Mouse (Mus musculus): ENCODE results near the gene Arel1. TPM values are rescaled to one million over a fixed set of nuclear protein-coding genes. Genes with fewer than 3 reads are reported as not detected.

Arel1 gene
- total RNA-seq, 1 experiment, result 31.3 TPM

- H3K9me3 ChIP-seq (ENCODE audit: control insufficient read depth, insufficient read depth, low read depth, low read length), result no peaks in the 10 kb centered on the region
- H3K4me3 ChIP-seq (ENCODE audit: insufficient read depth in 1 of 2, low read depth in 1 of 2, low read length in 2 of 2, poor library complexity in 1 of 2, severe bottlenecking in 1 of 2), result no peak overlapping the region
- no peaks in the 10 kb centered on the region for H3K4me1 ChIP-seq (ENCODE audit: control insufficient read depth in 2 of 2, insufficient read depth in 2 of 2, low read length in 2 of 2, poor library complexity in 1 of 2)
- no peak overlapping the region for H3K9ac ChIP-seq (ENCODE audit: insufficient read depth, low read depth, low read length, poor library complexity, severe bottlenecking)
- H3K36me3 ChIP-seq (ENCODE audit: control insufficient read depth, insufficient read depth, low read length, poor library complexity, severe bottlenecking), result no peaks in the 10 kb centered on the region
- DNase-seq (ENCODE audit: low read depth, low spot score), result no peak
- no peak overlapping the region for H3K27ac ChIP-seq (ENCODE audit: insufficient read depth, low read depth, low read length, poor library complexity, severe bottlenecking)
- TF ChIP-seq ZC3H11A (IDR thresholded peaks at IDR 0.05; ENCODE audit: borderline replicate concordance, low read depth, low read length), result no peak
- no peak for TF ChIP-seq CHD2 (IDR thresholded peaks at IDR 0.05; ENCODE audit: low read depth, low read length)
- no peak for TF ChIP-seq MAFK (IDR thresholded peaks at IDR 0.05; ENCODE audit: insufficient read depth, low read depth, low read length)
- TF ChIP-seq ZNF384 (IDR thresholded peaks at IDR 0.05; ENCODE audit: low read depth, low read length), result no peak
- TF ChIP-seq HCFC1 (IDR thresholded peaks at IDR 0.05; ENCODE audit: borderline replicate concordance, insufficient read depth, low read length), result no peak
- in situ Hi-C loops (cut with MboI; ENCODE audit: low sequenced_read_pairs in 2 of 2, unreplicated experiment in 2 of 2), result no loop called here
Measured at GRCm38 (mm10) chr12:84900317-84900716, 70.4 kb downstream of the Arel1 start.

GRCm38 (mm10) chr12:84897322-84897721 lies 73.4 kb downstream of the Arel1 start:
- no peak for DNase-seq (ENCODE audit: low read depth, low spot score)
- H3K9ac ChIP-seq (ENCODE audit: insufficient read depth, low read depth, low read length, poor library complexity, severe bottlenecking), result no peak overlapping the region
- no peaks in the 10 kb centered on the region for H3K36me3 ChIP-seq (ENCODE audit: control insufficient read depth, insufficient read depth, low read length, poor library complexity, severe bottlenecking)
- H3K4me1 ChIP-seq (ENCODE audit: control insufficient read depth in 2 of 2, insufficient read depth in 2 of 2, low read length in 2 of 2, poor library complexity in 1 of 2), result no peaks in the 10 kb centered on the region
- H3K27ac ChIP-seq (ENCODE audit: insufficient read depth, low read depth, low read length, poor library complexity, severe bottlenecking), result no peak overlapping the region
- TF ChIP-seq ZNF384 (IDR thresholded peaks at IDR 0.05; ENCODE audit: low read depth, low read length), result no peak
- TF ChIP-seq MAFK (IDR thresholded peaks at IDR 0.05; ENCODE audit: insufficient read depth, low read depth, low read length), result no peak
- no peak overlapping the region for H3K4me3 ChIP-seq (ENCODE audit: insufficient read depth in 1 of 2, low read depth in 1 of 2, low read length in 2 of 2, poor library complexity in 1 of 2, severe bottlenecking in 1 of 2)
- H3K9me3 ChIP-seq (ENCODE audit: control insufficient read depth, insufficient read depth, low read depth, low read length), result no peaks in the 10 kb centered on the region
- in situ Hi-C loops (cut with MboI; ENCODE audit: low sequenced_read_pairs in 2 of 2, unreplicated experiment in 2 of 2), result no loop called here

DNA sequence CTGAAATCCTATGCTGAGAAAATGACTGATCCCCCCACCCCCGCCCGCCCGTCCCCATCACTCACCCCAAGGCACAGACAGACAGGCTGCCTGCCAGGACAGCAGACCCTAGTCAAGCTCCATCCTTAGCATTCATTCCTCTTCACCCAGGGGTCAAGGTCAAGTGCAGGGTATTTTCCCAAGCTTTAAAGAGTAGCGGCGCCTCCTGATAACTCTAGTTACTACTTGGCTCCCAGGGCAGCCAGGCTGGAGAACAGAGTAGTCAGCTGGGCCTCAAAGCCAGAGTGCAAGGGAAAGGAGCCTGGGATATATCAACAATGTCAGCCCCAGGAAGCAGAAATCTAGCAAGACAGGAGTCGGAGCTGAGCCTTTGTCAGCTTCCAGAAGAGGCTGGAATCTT lies 74.5 kb downstream of the Arel1 start:
- TF ChIP-seq ZNF384 (IDR thresholded peaks at IDR 0.05; ENCODE audit: low read depth, low read length), result no peak
- no peak for TF ChIP-seq MAFK (IDR thresholded peaks at IDR 0.05; ENCODE audit: insufficient read depth, low read depth, low read length)
- no peak for TF ChIP-seq ZC3H11A (IDR thresholded peaks at IDR 0.05; ENCODE audit: borderline replicate concordance, low read depth, low read length)
- no peak for TF ChIP-seq HCFC1 (IDR thresholded peaks at IDR 0.05; ENCODE audit: borderline replicate concordance, insufficient read depth, low read length)
- no peak for TF ChIP-seq CHD2 (IDR thresholded peaks at IDR 0.05; ENCODE audit: low read depth, low read length)
- no peak for DNase-seq (ENCODE audit: low read depth, low spot score)
- H3K4me1 ChIP-seq (ENCODE audit: control insufficient read depth in 2 of 2, insufficient read depth in 2 of 2, low read length in 2 of 2, poor library complexity in 1 of 2), result no peaks in the 10 kb centered on the region
- no peak overlapping the region for H3K4me3 ChIP-seq (ENCODE audit: insufficient read depth in 1 of 2, low read depth in 1 of 2, low read length in 2 of 2, poor library complexity in 1 of 2, severe bottlenecking in 1 of 2)
- no peak overlapping the region for H3K9ac ChIP-seq (ENCODE audit: insufficient read depth, low read depth, low read length, poor library complexity, severe bottlenecking)
- in situ Hi-C loops (cut with MboI; ENCODE audit: low sequenced_read_pairs in 2 of 2, unreplicated experiment in 2 of 2), result no loop called here
- no peaks in the 10 kb centered on the region for H3K9me3 ChIP-seq (ENCODE audit: control insufficient read depth, insufficient read depth, low read depth, low read length)
- no peaks in the 10 kb centered on the region for H3K36me3 ChIP-seq (ENCODE audit: control insufficient read depth, insufficient read depth, low read length, poor library complexity, severe bottlenecking)
- H3K27ac ChIP-seq (ENCODE audit: insufficient read depth, low read depth, low read length, poor library complexity, severe bottlenecking), result no peak overlapping the region

DNA sequence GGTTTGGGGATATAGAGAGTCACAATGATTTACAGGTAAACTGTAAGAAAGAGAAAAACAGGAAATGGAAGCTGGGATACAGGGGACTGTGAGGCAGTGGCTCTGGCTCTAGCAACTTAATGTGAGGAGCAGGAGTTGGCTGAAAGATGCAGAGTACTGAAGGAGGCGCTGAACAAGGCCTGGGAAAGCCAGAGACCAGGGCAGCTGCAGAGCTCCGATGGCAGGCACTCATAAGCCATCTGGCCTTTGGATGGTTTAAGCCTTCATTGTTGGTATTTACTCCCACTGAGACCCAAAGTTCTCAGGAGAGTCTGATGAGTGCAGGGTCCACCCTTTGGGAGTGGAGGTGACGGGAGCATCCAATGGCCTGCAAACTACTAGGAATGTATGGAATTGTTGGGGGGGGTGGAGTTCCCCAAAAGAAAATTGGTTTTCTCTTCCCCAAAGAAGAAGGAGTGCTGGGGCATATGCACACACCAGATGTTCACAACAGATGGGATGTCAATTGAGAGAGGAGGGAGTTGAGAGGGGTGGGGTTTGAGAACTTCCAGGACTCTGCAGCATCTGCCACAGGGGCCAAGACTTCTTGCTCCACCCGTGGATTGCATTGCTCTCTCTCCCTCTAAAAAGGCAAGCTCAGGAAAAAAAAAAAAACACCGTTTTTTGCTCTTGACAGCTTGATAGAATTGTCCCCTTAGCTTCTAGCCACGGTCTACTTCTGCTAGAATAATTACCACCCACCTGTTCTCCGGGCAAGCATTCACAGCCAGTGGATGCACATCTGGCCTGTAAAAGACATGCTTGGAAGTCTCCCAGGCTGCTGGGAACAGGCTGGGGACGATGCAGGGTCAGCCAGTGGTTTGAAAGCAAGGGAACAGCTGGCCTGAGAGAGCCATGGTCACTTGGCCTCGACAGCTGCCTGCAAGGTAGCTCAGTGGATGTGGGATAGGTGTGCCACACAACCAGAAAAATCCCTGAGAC lies 76.8 kb downstream of the Arel1 start:
- Histone ChIP-seq H3K27ac (ENCODE audit: insufficient read depth, low read depth, low read length, poor library complexity, severe bottlenecking) (no peak overlapping the region), H3K4me1 (ENCODE audit: control insufficient read depth in 2 of 2, insufficient read depth in 2 of 2, low read length in 2 of 2, poor library complexity in 1 of 2) (0 out of 4 replicates have a peak, but pooled peaks cover 0 to 2% of the 10 kb centered on the region in 2 experiments), H3K36me3 (ENCODE audit: control insufficient read depth, insufficient read depth, low read length, poor library complexity, severe bottlenecking) (no peaks in the 10 kb centered on the region), H3K9ac (ENCODE audit: insufficient read depth, low read depth, low read length, poor library complexity, severe bottlenecking) (no peak overlapping the region), H3K9me3 (ENCODE audit: control insufficient read depth, insufficient read depth, low read depth, low read length) (no peaks in the 10 kb centered on the region), H3K4me3 (ENCODE audit: insufficient read depth in 1 of 2, low read depth in 1 of 2, low read length in 2 of 2, poor library complexity in 1 of 2, severe bottlenecking in 1 of 2) (no peak overlapping the region)
- in situ Hi-C loops (cut with MboI; ENCODE audit: low sequenced_read_pairs in 2 of 2, unreplicated experiment in 2 of 2), result no loop called here
- TF ChIP-seq MAFK (IDR thresholded peaks at IDR 0.05; ENCODE audit: insufficient read depth, low read depth, low read length) (no peak), ZNF384 (IDR thresholded peaks at IDR 0.05; ENCODE audit: low read depth, low read length) (peak; percentile 62; the same call in 1 of the 2 replicates), HCFC1 (IDR thresholded peaks at IDR 0.05; ENCODE audit: borderline replicate concordance, insufficient read depth, low read length) (no peak)
- DNase-seq (ENCODE audit: low read depth, low spot score), result no peak
